Mouse (Mus musculus): ENCODE results near the gene Ugcg. TPM values are rescaled to one million over a fixed set of nuclear protein-coding genes. Genes with fewer than 3 reads are reported as not detected.

The Ugcg gene
- total RNA-seq, 4 experiments from 2014 or later: 72.2 to 86.1 (median 79.3) TPM

DNA sequence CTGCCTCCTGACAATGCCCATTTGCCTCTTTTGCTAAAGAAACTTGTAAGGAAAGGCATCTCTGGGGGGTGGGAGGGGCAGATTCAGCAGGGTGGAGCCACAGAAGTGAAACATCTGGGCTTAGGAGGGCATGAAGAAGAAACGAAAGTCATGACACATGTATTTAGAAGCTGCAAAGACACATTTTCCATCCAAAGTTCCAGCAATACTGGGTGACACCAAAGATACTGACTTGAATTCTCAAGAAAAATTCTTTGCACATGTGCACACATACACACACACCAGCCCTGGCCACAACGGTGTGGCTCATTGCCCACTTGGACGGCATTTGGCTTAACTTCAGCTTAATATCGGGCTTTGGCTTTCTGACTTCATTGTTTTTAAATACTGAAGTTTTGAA is 35.8 kb downstream of the Ugcg start:
- no peak for DNase-seq (ENCODE audit: low spot score in 2 of 2)

GRCm38 (mm10) chr4:59227047-59227446 is 38.0 kb downstream of the Ugcg start:
- DNase-seq (ENCODE audit: low spot score in 2 of 2): no peak

DNA sequence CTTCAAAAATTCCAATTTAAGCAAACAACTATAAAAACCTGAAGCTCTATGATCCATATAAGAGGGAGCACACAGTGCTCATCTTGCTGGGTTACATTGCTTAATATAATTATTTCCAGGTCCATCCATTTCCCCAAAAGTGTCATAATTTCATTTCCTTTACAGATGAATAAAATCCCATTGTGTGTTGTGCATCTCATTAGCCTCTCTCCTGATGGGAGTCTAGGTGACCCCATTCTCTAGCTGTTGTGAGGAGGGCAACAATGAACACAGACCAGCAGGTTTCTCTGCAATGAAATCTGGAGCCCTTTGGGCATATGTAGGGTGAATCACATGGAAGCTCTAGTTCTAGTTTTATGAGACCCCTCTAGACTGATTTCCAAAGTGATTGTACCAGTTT is 39.9 kb downstream of the Ugcg start:
- no peak for DNase-seq (ENCODE audit: low spot score in 2 of 2)

GRCm38 (mm10) chr4:59231266-59232055 is 42.4 kb downstream of the Ugcg start:
- no peak for DNase-seq (ENCODE audit: low spot score in 2 of 2)

DNA sequence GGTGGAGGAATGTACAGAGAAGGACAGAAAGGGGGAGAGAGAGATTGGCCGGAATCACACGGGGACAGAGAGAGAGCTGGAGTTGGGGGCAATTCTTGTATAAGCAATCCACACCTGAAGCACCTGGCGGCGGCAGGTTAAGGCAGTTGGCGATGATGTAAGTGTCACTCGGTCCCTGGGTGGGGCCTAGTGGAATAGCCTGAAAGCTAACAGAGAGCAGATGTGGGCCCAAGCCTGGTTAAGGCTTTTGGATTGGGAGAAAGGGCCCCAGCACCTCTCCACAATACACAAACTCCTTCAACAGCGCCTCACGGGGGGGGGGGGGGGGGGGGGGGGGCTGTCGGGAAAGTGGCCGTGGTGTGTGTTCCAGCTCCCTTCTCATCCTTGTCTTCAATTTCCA is 45.0 kb downstream of the Ugcg start:
- no peak for DNase-seq (ENCODE audit: low spot score in 2 of 2)

DNA sequence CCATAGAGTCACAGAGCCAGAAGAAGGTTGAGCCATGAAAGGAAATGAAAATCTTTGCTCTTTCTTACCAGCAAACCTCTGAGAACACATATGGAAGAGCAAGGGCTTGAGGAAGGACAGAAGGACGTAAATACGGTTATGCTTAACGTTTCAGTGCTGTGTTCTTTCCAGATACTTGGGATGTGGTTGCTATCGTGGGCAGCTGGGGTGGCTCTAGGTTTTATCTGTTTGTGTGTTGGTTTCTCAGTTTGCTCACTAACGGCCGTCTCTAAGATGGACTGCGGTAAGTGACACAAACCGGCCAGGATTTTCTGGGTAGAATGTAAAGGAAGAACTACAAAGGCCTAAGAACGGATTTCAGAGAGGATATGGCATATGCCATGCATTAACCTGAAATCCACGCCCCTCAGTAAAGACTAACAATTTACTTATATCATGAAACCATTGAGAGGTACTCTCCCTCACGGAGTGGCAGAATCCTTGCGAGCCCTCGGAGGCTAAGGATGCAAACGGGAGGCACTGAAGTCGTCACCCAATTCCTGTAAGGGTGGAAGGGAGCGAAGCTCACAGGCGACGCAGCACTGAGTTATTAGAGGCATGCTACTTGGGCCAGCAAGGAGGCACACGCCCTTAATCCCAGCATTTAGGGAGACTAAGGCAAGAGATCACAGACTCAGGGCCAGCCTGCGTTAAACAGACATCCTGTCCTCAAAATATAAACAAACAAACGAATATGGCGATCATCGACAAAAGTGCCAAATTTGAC is 45.6 kb downstream of the Ugcg start:
- no peak for DNase-seq (ENCODE audit: low spot score in 2 of 2)

GRCm38 (mm10) chr4:59236362-59236761 is 47.3 kb downstream of the Ugcg start:
- no peak for DNase-seq (ENCODE audit: low spot score in 2 of 2)

DNA sequence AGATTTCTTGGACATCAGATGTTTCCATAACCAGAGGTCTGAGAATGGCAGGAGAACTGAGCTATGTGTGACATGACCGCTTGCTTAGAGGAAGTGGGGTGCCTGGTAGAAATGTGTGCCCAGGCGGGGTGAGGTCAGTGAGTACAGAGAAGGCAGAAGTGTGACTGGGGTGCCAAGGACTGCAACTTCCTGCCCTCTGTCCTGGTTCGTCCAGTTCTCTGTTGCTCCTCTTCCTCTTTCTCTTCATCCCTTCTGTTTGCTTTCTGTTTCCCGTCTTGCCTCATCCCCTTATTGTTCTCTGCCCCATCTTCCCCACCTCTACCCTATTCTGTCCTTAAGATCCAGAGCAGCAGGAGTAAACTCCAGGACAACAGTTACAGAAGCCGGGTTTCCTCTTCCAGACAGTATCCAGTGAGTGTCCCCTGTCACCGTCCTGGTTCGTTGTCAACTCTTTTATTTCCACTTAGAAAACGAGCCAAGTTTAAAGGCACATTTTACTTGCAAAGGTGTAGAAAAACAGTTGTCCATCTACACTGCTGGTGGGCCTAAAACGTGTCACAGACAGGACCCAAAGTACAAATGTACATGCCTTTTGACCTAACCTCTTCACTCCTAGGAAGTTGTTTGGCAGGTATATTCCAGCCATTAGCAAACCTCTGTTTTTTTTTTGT is 49.7 kb downstream of the Ugcg start:
- DNase-seq (ENCODE audit: low spot score in 2 of 2): no peak

DNA sequence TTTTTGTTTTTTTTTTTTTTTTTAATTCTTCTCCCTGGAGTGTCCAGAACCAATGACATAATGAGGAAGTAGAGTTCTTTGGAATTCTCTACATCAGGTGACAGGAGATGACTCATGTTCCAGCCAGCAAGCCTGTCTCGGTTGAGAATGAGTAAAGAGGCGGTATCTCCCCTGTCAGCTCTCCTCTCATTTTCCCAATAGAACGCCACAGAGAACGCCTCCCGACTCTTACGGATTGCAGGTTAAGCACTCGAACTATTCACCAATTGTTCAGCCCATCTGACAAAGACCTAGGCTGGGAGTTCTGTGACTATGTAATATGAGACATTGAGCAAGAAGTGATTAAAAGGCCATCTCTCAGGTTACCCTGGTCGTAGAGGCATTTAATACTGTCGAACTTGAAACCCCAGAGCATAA is 50.3 kb downstream of the Ugcg start:
- no peak for DNase-seq (ENCODE audit: low spot score in 2 of 2)

DNA sequence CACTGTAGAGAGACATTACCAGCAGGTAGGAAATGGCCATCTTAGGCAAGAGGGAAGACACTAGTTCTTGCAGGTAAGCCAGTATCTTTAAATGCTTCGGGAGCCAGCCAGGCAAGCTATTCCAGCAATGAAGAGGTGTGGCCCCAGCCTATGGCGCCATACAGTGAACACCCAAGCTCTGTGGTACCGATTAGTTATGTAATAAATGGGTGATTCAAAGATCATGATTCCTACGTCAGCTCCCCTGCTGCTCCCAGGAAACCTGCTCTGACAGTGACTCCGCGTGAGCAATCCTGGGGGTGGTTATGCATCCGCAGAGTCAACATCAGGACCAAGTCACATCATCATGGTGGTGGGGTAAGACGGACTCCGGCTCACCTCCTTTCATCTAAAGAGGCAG is 51.1 kb downstream of the Ugcg start:
- DNase-seq (ENCODE audit: low spot score in 2 of 2): no peak

- no peak for DNase-seq (ENCODE audit: low spot score in 2 of 2)
Observed at GRCm38 (mm10) chr4:59241096-59241495, 52.0 kb downstream of the Ugcg start.

DNA sequence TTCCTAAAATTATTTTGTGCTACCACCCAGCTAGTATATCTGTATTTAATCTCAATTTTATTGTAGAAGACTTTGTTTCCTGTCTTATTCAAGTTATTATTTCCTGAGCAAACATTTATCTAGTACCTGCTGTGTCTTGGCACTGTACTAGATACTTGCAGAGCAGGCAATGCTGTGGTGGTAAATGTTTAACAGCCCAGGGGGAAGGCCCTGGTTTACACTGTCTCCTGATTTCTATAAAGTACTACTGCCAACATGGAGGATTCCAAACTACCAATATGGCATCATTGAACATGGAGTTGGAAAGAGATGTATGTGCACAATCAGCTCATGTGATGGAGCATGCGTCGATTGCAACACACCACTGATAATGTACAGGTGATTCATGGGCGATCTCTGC is 53.2 kb downstream of the Ugcg start:
- no peak for DNase-seq (ENCODE audit: low spot score in 2 of 2)

GRCm38 (mm10) chr4:59243802-59244493 is 54.9 kb downstream of the Ugcg start:
- DNase-seq (ENCODE audit: low spot score in 2 of 2): no peak

DNA sequence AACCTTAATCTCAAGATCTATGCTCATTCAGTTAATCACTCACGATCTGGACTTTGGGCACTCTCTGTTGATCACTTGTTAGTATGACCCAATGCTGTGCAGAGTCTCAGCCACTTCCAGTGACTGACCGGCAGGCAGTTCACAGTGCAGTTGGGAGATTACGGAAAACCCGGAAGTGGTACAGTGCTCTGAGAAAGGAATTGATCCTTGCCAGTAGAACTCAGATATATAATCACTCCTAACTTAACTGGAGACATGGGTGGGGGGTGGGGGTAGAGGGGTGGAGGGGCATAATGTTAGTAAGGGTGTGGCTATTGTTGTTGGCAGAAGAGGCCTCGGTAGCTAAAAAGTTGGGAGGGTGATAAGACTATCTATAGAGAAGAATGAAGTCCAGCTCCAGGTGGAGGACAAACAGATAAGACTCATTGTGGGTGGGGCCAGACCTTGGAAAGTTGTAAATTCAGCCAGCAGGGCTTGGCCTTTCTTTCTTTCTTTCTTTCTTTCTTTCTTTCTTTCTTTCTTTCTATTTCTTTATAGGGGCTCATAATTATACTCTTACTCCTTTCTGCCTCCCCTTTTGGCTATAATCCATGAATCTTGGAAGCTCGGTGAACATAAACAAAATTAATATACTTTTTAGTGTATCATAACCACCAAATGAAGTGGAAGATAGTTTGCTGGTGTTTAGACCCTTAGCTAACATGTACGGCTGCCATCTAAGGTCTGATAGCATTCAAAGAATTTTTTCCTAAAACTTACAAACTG is 55.9 kb downstream of the Ugcg start:
- DNase-seq (ENCODE audit: low spot score in 2 of 2): no peak

GRCm38 (mm10) chr4:59245776-59246175 is 56.7 kb downstream of the Ugcg start:
- no peak for DNase-seq (ENCODE audit: low spot score in 2 of 2)

DNA sequence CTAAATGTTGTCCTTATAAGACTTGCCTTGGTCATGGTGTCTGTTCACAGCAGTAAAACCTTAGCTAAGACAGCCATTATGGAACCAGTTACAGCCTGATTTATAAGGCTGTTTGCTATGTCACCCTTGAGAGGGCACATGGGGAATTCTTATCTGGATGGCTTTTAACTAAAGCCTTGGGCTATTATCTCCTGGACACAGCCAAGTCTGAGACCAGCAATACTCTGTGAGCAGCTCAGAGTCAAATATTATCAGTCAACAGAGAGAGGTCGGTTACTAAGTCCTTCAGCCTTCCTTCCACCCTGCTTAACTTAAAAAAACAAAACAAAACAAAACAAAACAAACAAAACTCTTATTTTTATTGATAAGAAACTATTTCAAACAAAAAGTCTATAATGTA is 58.5 kb downstream of the Ugcg start:
- DNase-seq (ENCODE audit: low spot score in 2 of 2): no peak

GRCm38 (mm10) chr4:59248035-59248434 is 59.0 kb downstream of the Ugcg start:
- no peak for DNase-seq (ENCODE audit: low spot score in 2 of 2)

DNA sequence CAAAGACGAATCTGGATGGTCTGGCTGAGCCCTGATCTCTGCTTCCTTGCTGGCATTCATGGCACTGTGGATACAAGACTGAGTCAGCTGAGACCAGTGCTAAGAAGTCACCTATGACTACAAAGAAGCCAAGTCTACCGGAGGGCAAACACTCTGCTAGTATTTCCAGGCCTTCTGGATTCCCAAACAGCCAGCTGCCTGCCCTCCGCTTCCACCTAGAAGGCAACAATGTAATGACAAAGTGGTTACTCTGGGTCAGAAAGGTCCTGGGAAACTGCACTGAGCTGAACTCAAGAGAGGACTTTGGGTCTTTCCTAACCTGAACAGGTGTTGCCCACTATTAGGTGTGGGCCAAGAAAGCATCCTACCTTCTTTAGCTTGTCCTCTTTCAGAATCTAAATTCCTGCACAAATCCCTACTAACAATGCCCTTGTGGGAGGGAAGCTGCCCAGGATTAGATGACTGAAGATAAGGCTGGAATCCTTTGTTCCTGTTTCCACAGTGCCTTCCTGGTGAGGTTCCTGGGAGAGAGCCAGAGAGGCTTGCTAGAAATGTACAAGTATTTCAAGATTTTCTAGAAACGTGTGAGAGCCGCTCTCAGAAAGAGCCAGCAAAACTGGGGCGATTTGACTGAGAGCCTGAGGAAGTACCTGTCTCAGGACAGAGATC is 63.5 kb downstream of the Ugcg start:
- no peak for DNase-seq (ENCODE audit: low spot score in 2 of 2)

DNA sequence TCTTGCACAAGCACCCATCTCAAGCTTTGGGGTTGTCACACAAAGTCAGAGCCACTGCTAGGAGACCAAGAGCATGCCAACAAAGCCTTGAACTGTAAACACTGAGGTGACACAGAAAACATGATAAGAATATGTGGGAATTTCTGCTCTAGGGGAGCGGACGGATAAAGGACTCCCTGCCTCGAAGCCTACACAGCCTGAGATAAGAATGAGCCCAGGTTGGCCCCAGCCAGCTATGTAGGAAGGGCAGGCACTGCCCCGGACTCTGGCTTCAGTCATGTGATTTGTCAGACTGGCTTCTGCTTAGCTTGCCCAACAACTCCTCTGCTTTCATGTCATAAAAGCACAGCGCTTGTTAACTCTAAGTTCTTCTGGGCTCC is 64.0 kb downstream of the Ugcg start:
- DNase-seq (ENCODE audit: low spot score in 2 of 2): no peak

- no peak for DNase-seq (ENCODE audit: low spot score in 2 of 2)
Observed at GRCm38 (mm10) chr4:59254397-59254796, 65.3 kb downstream of the Ugcg start.

All from left cerebral cortex, adult 8-10 months (tissue).